Mouse (Mus musculus) limb, embryonic 11.5 days (tissue): ENCODE measurements around the gene Fbf1. TPM values are rescaled to one million over a fixed set of nuclear protein-coding genes. Genes with fewer than 3 reads are reported as not detected.
A peak's percentile ranks its signal among the peaks of the same experiment; 100 is the strongest.

Experiments
- ATAC-seq: fragments of 200-750 bp; cut with Nextera tagmentation; 2 replicates; pipeline ENCODE4 v1.8.0; 2017; ENCODE audit warnings: low read depth; ENCODE audit not compliant: insufficient number of reproducible peaks, low FRiP score, low TSS enrichment
- DNase-seq: peaks from one replicate; pipeline ENCODE4 v3.0.0-alpha.2; 2015; ENCODE audit warnings: low spot score
- H3K27ac ChIP-seq: fragments of 300-500 bp; sonication (generic); replicated peaks from 2 replicates; pipeline ENCODE4 v1.5.1; 2014; ENCODE audit warnings: low read depth, mild to moderate bottlenecking, low read length
- H3K27me3 ChIP-seq: fragments of 300-500 bp; sonication (generic); 2 replicates; pipeline ENCODE4 v1.6.1; 2014; ENCODE audit warnings: mild to moderate bottlenecking, low read length, mixed read lengths; ENCODE audit not compliant: control insufficient read depth, insufficient read depth
- H3K36me3 ChIP-seq: fragments of 300-500 bp; sonication (generic); 2 replicates; pipeline ENCODE4 v1.6.1; 2014; ENCODE audit warnings: mild to moderate bottlenecking, low read length, moderate library complexity, mixed read lengths; ENCODE audit not compliant: control insufficient read depth, insufficient read depth
- H3K4me1 ChIP-seq: fragments of 300-500 bp; sonication (generic); 2 replicates; pipeline ENCODE4 v1.6.1; 2014; ENCODE audit warnings: low read length, mixed read lengths; ENCODE audit not compliant: control insufficient read depth, insufficient read depth
- H3K4me2 ChIP-seq: fragments of 300-500 bp; sonication (generic); 2 replicates; pipeline ENCODE4 v1.6.1; 2014; ENCODE audit warnings: low read depth, mild to moderate bottlenecking, moderate library complexity; ENCODE audit not compliant: severe bottlenecking
- H3K4me3 ChIP-seq: fragments of 300-500 bp; sonication (generic); 2 replicates; pipeline ENCODE4 v1.5.1; 2014; ENCODE audit warnings: low read depth, low read length
- H3K9ac ChIP-seq: fragments of 300-500 bp; sonication (generic); 2 replicates; pipeline ENCODE4 v1.6.1; 2014; ENCODE audit warnings: mild to moderate bottlenecking, low read length
- H3K9me3 ChIP-seq: fragments of 300-500 bp; sonication (generic); 2 replicates; pipeline ENCODE4 v1.6.1; 2016; ENCODE audit warnings: low read length; ENCODE audit not compliant: control insufficient read depth
- WGBS: fragments of 180-500 bp; shearing (Covaris S2); extraction: QIAGEN DNeasy Blood & Tissue Kit; methylation state at CpG from one replicate; pipeline ENCODE4 v1.1.7; 2014; 5-methylcytosine and 5-hydroxymethylcytosine counted together
- polyA plus RNA-seq: library from polyadenylated mRNA; unstranded; fragments of >200 nt; fragmentation: Nextera tagmentation; extraction: Ambion mirVana; gene quantifications from 2 replicates; pipeline ENCODE4 v1.2.1, GENCODE M21; 2014

Fbf1 gene
- polyA plus RNA-seq, result 28.2 and 35.0 TPM in 2 replicates

DNA sequence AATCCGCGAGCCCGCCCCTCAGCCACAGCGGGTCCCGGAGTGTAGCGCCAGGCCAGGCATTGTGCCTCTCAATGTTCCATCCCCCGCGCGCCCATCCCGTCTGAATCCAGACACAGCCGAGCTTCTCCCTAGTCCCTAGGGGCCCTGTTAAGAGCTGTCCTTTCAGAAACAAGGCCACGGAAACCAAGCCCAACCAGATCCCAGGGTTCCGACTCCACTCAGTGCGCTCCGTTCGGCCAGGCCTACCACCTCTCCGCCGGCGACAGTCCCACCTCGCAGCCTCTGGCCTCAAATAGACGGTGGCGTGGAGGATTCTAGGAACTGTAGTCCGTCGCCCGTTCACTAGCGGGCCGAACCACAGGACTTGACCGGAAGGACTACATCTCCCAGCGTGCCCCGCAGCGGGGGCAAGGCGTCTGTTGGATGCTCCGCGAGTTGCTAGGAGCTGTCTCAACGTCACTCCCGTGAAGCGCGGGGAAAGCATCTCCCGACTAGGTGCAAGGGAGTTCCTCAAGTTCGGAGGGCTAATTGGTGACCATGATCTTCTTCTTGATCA lies at the start of gene Fbf1:
TSS of gene Fbf1 (minus strand) at position 283 of the 556 bp plus-strand sequence.
- under 1% methylated on average over 40 of the region's 40 CpGs for WGBS
- peaks cover 5% of the 10 kb centered on the region; the same call in 1 of the 2 replicates for H3K36me3 ChIP-seq
- peak; percentile 94 for ATAC-seq

DNA sequence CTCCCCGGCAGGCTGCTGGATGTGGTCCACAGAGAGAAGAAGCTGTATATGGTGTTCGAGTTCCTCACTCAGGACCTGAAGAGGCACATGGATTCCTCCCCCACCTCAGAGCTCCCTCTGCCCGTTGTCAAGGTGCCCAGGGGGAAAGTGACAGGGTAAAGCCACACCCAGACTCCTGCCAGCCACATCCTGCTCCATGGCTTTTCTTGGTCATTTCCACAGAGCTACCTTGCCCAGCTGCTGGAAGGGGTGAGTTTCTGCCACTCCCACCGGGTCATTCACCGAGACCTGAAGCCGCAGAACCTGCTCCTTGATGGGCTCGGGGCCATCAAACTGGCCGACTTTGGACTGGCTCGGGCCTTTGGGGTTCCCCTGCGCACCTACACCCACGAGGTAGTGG lies 48.6 kb upstream of the Fbf1 start:
- H3K9ac ChIP-seq, result no peak overlapping the region
- H3K27me3 ChIP-seq, result peaks cover 7% of the 10 kb centered on the region
- H3K4me1 ChIP-seq, result 0 out of 2 replicates have a peak, but pooled peaks cover 3% of the 10 kb centered on the region
- H3K4me2 ChIP-seq, result no peak overlapping the region
- ATAC-seq, result no peak
- DNase-seq, result no peak
- no peaks in the 10 kb centered on the region; the same call in 1 of the 2 replicates for H3K9me3 ChIP-seq
- no peak overlapping the region for H3K27ac ChIP-seq
- no peaks in the 10 kb centered on the region for H3K36me3 ChIP-seq
- 77% methylated on average over 11 of the region's 11 CpGs for WGBS
- H3K4me3 ChIP-seq, result no peak overlapping the region

More for the DNA sequence above, at the start of gene Fbf1:
- peak within 1 kb of the TSS; percentile 82 for H3K4me2 ChIP-seq
- DNase-seq, result peak; percentile 97
- H3K4me1 ChIP-seq, result peaks cover 3% of the 10 kb centered on the region; the same call in 1 of the 2 replicates
- H3K9ac ChIP-seq, result peak within 1 kb of the TSS; percentile 95
- H3K27ac ChIP-seq, result peak within 1 kb of the TSS; percentile 85
- no peaks in the 10 kb centered on the region for H3K9me3 ChIP-seq
- peak within 1 kb of the TSS; percentile 79 for H3K4me3 ChIP-seq
- H3K27me3 ChIP-seq, result no peaks in the 10 kb centered on the region

DNA sequence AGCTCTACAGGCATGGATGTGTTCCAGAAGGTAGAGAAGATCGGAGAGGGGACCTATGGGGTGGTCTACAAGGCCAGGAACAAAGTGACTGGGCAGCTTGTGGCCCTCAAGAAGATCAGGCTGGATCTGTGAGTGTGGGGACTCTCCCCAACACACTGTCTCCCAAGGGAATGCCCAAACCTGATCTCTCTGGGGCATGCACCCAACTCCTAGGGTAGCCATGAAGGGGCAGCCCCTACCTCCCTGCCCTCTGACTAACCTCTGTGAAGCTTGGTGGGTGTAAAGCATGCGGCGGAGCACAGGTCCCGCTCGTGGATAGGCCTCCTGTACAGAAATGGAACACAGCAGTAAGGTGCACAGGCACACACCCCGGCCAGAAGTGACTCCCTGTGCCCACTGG lies 48.0 kb upstream of the Fbf1 start:
- DNase-seq (no peak), ATAC-seq (no peak)
- 89% methylated on average over 6 of the region's 6 CpGs for WGBS
- H3K27me3 ChIP-seq, result 0 out of 2 replicates have a peak, but pooled peaks cover 3% of the 10 kb centered on the region
- no peaks in the 10 kb centered on the region for H3K36me3 ChIP-seq
- H3K9ac ChIP-seq, result no peak overlapping the region
- H3K27ac ChIP-seq, result no peak overlapping the region
- H3K4me3 ChIP-seq, result no peak overlapping the region
- no peaks in the 10 kb centered on the region for H3K9me3 ChIP-seq
- no peak overlapping the region for H3K4me2 ChIP-seq
- 0 out of 2 replicates have a peak, but pooled peaks cover 3% of the 10 kb centered on the region for H3K4me1 ChIP-seq

DNA sequence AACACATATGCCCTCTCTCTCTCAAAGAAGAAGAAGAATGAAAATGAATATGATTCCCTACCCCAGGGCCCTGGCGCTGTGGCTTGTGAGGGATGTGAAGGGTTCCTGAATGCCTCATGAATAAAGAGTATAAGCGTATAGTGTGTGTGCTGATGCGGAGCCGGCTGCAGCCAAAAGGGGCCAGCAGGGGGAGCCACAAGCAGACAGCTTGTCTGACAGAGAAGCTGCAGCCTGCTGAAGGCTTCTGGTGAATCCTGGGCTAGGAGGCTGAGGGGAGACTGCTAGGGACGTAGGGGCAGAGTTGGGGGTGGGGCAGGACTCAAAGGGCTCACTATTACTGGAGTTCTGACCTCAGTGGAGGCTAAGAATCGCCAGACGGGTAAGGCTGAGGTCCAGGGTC lies 47.2 kb upstream of the Fbf1 start:
- Histone ChIP-seq H3K27me3 (no peaks in the 10 kb centered on the region), H3K36me3 (no peaks in the 10 kb centered on the region), H3K9ac (no peak overlapping the region), H3K4me3 (no peak overlapping the region), H3K4me1 (0 out of 2 replicates have a peak, but pooled peaks cover 3% of the 10 kb centered on the region), H3K9me3 (no peaks in the 10 kb centered on the region), H3K4me2 (no peak overlapping the region), H3K27ac (no peak overlapping the region)
- 74% methylated on average over 7 of the region's 7 CpGs for WGBS
- ATAC-seq (no peak), DNase-seq (no peak)

DNA sequence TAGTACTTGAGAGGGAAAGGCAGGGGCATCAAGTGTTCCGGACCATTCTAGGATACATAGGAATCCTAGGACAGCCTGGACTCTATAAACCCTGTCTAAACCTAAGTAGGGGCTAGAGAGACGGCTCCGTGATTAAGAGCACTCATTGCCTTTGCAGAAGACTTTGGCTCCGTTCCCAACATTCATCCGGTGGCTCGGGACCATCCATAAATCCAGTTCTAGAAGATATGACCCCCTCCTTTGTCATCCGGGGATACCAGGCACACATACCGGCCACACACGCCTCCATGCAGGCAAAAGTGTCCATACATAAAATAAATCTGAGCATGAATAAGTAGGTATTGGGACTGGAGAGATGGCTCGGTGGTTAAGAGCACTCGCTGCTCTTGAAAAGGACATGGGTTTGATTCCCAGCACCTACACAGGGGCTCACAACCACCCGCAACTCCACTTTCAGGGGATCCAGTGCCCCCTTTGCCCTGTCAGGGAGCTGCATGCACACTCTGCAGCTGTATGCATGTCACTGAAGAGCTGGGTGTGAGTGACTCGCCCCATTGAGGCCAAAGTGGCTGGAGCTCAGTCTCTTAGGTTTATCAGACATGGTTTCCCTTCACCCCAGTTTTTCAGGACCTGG lies 46.0 kb upstream of the Fbf1 start:
- Histone ChIP-seq H3K27me3 (no peaks in the 10 kb centered on the region), H3K4me1 (no peaks in the 10 kb centered on the region), H3K4me3 (no peak overlapping the region), H3K36me3 (no peaks in the 10 kb centered on the region), H3K27ac (no peak overlapping the region), H3K9me3 (no peaks in the 10 kb centered on the region), H3K4me2 (no peak overlapping the region), H3K9ac (no peak overlapping the region)
- 93% methylated on average over 13 of the region's 13 CpGs for WGBS
- DNase-seq (no peak), ATAC-seq (no peak)

DNA sequence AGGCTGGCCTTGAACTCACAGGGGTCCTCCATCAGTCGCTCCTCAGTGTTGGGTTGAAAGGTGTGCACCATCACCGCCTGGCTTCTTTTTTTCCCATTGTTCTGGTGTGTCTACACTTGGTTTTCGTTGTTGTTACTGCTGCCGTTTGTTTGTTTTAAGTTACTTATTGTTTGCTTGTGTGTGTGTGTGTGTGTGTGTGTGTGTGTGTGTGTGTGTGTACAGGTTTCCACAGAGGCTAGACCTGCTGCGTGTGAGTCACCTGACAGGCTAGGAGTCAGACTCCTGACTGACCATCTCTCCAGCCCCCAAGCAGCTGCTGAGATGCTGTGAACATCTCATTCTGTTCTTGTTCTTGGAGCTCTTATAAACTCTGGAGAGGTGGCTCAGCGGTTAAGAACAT lies 44.9 kb upstream of the Fbf1 start:
- no peak overlapping the region for H3K4me2 ChIP-seq
- DNase-seq (no peak), ATAC-seq (no peak)
- H3K27ac ChIP-seq, result no peak overlapping the region
- no peaks in the 10 kb centered on the region for H3K27me3 ChIP-seq
- 91% methylated on average over 6 of the region's 6 CpGs for WGBS
- H3K36me3 ChIP-seq, result no peaks in the 10 kb centered on the region
- no peaks in the 10 kb centered on the region for H3K4me1 ChIP-seq
- H3K9ac ChIP-seq, result no peak overlapping the region
- H3K9me3 ChIP-seq, result no peaks in the 10 kb centered on the region
- H3K4me3 ChIP-seq, result no peak overlapping the region

DNA sequence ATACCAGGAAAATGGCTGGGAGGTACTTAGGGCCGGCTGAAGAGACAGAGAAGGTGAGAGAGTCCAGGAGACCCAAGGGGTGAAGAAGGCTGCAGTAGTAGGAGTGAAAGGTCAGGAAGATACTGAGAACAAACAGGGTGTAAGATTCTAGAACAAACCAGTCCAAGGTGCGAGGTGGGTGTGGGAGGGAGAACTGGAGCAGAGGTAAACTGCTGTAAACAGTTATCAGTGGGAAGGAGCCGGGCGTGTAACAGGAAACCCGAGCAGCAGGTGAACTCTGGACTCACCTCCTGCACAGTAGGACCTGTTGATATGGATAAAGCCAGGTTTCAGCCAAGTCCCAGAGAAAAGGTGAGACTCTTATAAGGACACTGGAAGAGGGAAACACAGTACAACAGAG lies 42.7 kb upstream of the Fbf1 start:
- Histone ChIP-seq H3K4me1 (no peaks in the 10 kb centered on the region), H3K9me3 (no peaks in the 10 kb centered on the region), H3K36me3 (peaks cover 3% of the 10 kb centered on the region; the same call in 1 of the 2 replicates), H3K9ac (no peak overlapping the region), H3K27ac (no peak overlapping the region), H3K27me3 (no peaks in the 10 kb centered on the region), H3K4me2 (no peak overlapping the region), H3K4me3 (no peak overlapping the region)
- WGBS, result 74% methylated on average over 5 of the region's 5 CpGs
- DNase-seq (no peak), ATAC-seq (no peak)

DNA sequence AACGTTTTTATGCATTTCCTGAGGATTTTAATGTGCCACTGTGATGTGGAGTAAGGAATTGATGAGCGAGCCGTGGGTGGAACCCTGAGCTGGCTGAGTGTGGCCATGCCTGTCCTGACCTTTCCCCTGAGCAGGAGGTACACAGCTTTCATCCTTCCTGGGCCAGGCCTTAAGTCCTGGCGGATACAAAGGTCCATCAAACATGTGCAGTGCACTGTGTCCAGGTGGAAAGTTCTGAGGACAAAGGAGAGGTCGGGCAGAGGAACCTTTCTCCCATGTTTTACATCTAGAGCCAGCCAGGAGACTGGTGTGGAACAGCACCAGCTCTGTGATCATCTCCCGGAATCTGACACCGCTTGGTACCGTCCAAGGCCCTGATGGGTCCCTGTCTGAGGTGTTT lies 41.3 kb upstream of the Fbf1 start:
- Histone ChIP-seq H3K27me3 (no peaks in the 10 kb centered on the region), H3K4me1 (no peaks in the 10 kb centered on the region), H3K4me3 (no peak overlapping the region), H3K27ac (no peak overlapping the region), H3K36me3 (peaks cover 3% of the 10 kb centered on the region; the same call in 1 of the 2 replicates), H3K9ac (no peak overlapping the region), H3K4me2 (no peak overlapping the region), H3K9me3 (no peaks in the 10 kb centered on the region)
- WGBS, result 81% methylated on average over 8 of the region's 8 CpGs
- DNase-seq, result no peak
- ATAC-seq, result no peak
